Mouse (Mus musculus) bone marrow, adult 2 months (tissue): ENCODE data around the gene Wdr3. TPM values are rescaled to one million over a fixed set of nuclear protein-coding genes. Genes with fewer than 3 reads are reported as not detected.
A peak's percentile ranks its signal among the peaks of the same experiment; 100 is the strongest.

Experiments
- H3K27ac ChIP-seq: fragments of 200-500 bp; 2 replicates; pipeline ENCODE4 v1.5.1; 2012; ENCODE audit warnings: low read depth, mild to moderate bottlenecking, control low read depth, inconsistent platforms, low read length; ENCODE audit not compliant: control insufficient read depth, poor library complexity, insufficient read depth
- H3K4me1 ChIP-seq: fragments of 200-500 bp; 2 replicates; pipeline ENCODE4 v1.6.1; 2011; ENCODE audit warnings: low read length; ENCODE audit not compliant: control insufficient read depth, insufficient read depth
- H3K4me3 ChIP-seq: fragments of 200-500 bp; replicated peaks from 2 replicates; pipeline ENCODE3; 2011; ENCODE audit warnings: mild to moderate bottlenecking, low read depth, low read length, control low read depth; ENCODE audit not compliant: control insufficient read depth
- CTCF ChIP-seq: fragments of 200-500 bp; IDR thresholded peaks from 2 replicates; pipeline ENCODE4 v1.5.1; 2011; ENCODE audit warnings: low read length, control low read depth; ENCODE audit not compliant: control insufficient read depth, insufficient read depth
- POLR2A ChIP-seq: fragments of 200-500 bp; IDR thresholded peaks from 2 replicates; pipeline ENCODE4 v1.6.1; 2011; ENCODE audit warnings: low read depth, mild to moderate bottlenecking, control low read depth, low read length, borderline replicate concordance; ENCODE audit not compliant: control insufficient read depth
- WGBS: fragments of 180-500 bp; shearing (Covaris S2); methylation state at CpG from one replicate; pipeline ENCODE4 v1.1.7; 2018; 5-methylcytosine and 5-hydroxymethylcytosine counted together
- polyA plus RNA-seq: library from polyadenylated mRNA; stranded (reverse); fragments of >200 nt; gene quantifications from 2 replicates; pipeline ENCODE4 v1.2.4, GENCODE M21; 2011; ENCODE audit warnings: low replicate concordance; ENCODE audit not compliant: missing spikeins, insufficient read depth, insufficient read length

Wdr3 gene
- polyA plus RNA-seq = 10.7 and 16.3 TPM in 2 replicates

GRCm38 (mm10) chr3:100162315-100163105 lies at the start of gene Wdr3, which contains the start of gene Gdap2:
Wdr3 (minus strand) TSS chr3:100162407.
Gdap2 (plus strand) TSS chr3:100162381.
- peak within 1 kb of the TSS; percentile 96 for H3K27ac ChIP-seq
- peak within 1 kb of the TSS; percentile 81 for H3K4me3 ChIP-seq
- WGBS = under 1% methylated on average over 55 of the region's 55 CpGs
- TF ChIP-seq CTCF (no peak), POLR2A (peak; percentile 94)
- no peaks in the 10 kb centered on the region; the same call in 1 of the 2 replicates for H3K4me1 ChIP-seq

GRCm38 (mm10) chr3:100206973-100207372 lies 44.8 kb upstream of the Wdr3 start:
- no peaks in the 10 kb centered on the region; the same call in 1 of the 2 replicates for H3K4me1 ChIP-seq
- TF ChIP-seq POLR2A (no peak), CTCF (no peak)
- H3K27ac ChIP-seq = no peak overlapping the region
- no peak overlapping the region for H3K4me3 ChIP-seq
- 64% methylated on average over 1 of the region's 1 CpGs for WGBS

GRCm38 (mm10) chr3:100201554-100201953 lies 39.3 kb upstream of the Wdr3 start:
- H3K27ac ChIP-seq = no peak overlapping the region
- no peak overlapping the region for H3K4me3 ChIP-seq
- TF ChIP-seq CTCF (no peak), POLR2A (no peak)
- WGBS = 94% methylated on average over 7 of the region's 7 CpGs
- H3K4me1 ChIP-seq = no peaks in the 10 kb centered on the region; the same call in 1 of the 2 replicates

- TF ChIP-seq POLR2A (no peak), CTCF (no peak)
- H3K4me3 ChIP-seq = no peak overlapping the region
- no peak overlapping the region for H3K27ac ChIP-seq
- no peaks in the 10 kb centered on the region for H3K4me1 ChIP-seq
- WGBS = 47% methylated on average over 5 of the region's 5 CpGs
These were observed 32.0 kb upstream of the Wdr3 start for GRCm38 (mm10) chr3:100194210-100194609.

- H3K4me1 ChIP-seq = no peaks in the 10 kb centered on the region
- TF ChIP-seq POLR2A = no peak
- no peak for TF ChIP-seq CTCF
- WGBS = 90% methylated on average over 11 of the region's 11 CpGs
- no peak overlapping the region for H3K27ac ChIP-seq
- H3K4me3 ChIP-seq = no peak overlapping the region
These were observed 27.7 kb upstream of the Wdr3 start for GRCm38 (mm10) chr3:100189861-100190260.

GRCm38 (mm10) chr3:100189444-100189843 lies 27.2 kb upstream of the Wdr3 start:
- Histone ChIP-seq H3K4me3 (no peak overlapping the region), H3K27ac (no peak overlapping the region), H3K4me1 (no peaks in the 10 kb centered on the region)
- WGBS = 49% methylated on average over 1 of the region's 1 CpGs
- TF ChIP-seq POLR2A (no peak), CTCF (no peak)

DNA sequence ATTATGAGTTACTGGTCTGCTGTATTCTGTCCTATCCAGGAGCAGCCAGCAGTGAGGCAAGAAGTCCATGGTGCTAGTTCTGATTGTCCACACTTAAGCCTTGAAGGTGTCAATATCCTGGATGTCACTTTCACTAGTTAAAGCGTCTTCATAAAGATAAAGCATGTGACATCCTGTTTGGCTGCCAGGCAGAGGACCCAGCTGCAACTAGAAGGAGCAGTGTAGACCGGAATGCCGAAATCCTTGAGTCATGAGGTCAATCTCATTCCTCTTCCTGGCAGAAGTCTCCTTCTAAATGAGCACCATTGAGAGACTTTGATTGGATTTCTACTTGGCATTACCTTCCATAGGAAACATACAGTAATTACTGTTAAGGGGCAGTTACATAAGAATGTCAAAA lies 18.3 kb upstream of the Wdr3 start:
- Histone ChIP-seq H3K4me1 (peaks cover 2% of the 10 kb centered on the region; the same call in 1 of the 2 replicates), H3K4me3 (no peak overlapping the region), H3K27ac (no peak overlapping the region)
- WGBS = 86% methylated on average over 3 of the region's 3 CpGs
- TF ChIP-seq CTCF = no peak
- no peak for TF ChIP-seq POLR2A

DNA sequence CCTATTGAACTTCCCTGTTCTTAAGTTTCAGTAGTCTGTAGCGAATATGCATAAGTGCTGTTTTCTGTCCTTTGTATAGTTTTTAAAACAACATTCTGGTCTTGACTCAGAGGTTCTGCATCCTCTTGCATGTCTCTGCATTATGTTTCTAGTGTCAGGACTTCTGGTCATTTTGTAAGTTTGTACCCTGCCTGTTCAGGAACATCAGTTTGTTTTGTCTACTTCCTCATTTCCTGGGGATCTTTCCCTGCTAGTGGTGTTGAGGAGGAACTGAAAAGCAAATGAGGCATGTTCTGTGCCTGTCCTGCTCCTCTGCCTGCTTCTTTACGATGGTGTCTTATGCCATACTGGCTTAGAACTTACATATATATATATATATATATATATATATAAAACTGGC lies 13.8 kb upstream of the Wdr3 start:
- WGBS = 39% methylated on average over 2 of the region's 2 CpGs
- Histone ChIP-seq H3K4me1 (peaks cover 2% of the 10 kb centered on the region; the same call in 1 of the 2 replicates), H3K27ac (no peak overlapping the region), H3K4me3 (no peak overlapping the region)
- TF ChIP-seq CTCF (no peak), POLR2A (no peak)

- Histone ChIP-seq H3K4me3 (no peak overlapping the region), H3K4me1 (no peaks in the 10 kb centered on the region; the same call in 1 of the 2 replicates), H3K27ac (no peak overlapping the region)
- no peak for TF ChIP-seq POLR2A
- no peak for TF ChIP-seq CTCF
These were observed 2.8 kb upstream of the Wdr3 start for GRCm38 (mm10) chr3:100164991-100165390.
